Mouse (Mus musculus) midbrain, embryonic 14.5 days (tissue): ENCODE results near the gene Fam168b. TPM values are rescaled to one million over a fixed set of nuclear protein-coding genes. Genes with fewer than 3 reads are reported as not detected.

ENCODE experiments used
- ATAC-seq: fragments of 200-750 bp; cut with Nextera tagmentation; 2 replicates; pipeline ENCODE4 v1.8.0; 2017; ENCODE audit warnings: moderate number of reproducible peaks, moderate library complexity; ENCODE audit not compliant: low FRiP score, low TSS enrichment
- DNase-seq: peaks from one replicate; pipeline ENCODE4 v3.0.0-alpha.2; 2015
- H3K27ac ChIP-seq: fragments of 300-500 bp; sonication (generic); replicated peaks from 2 replicates; pipeline ENCODE4 v1.5.1; 2014; ENCODE audit warnings: mild to moderate bottlenecking, low read depth, low read length, moderate library complexity
- H3K27me3 ChIP-seq: fragments of 300-500 bp; sonication (generic); 2 replicates; pipeline ENCODE4 v1.6.1; 2014; ENCODE audit warnings: low read length, control low read depth, mixed read lengths; ENCODE audit not compliant: control insufficient read depth, insufficient read depth
- H3K36me3 ChIP-seq: fragments of 300-500 bp; sonication (generic); 2 replicates; pipeline ENCODE4 v1.6.1; 2014; ENCODE audit warnings: low read length, control low read depth; ENCODE audit not compliant: control insufficient read depth, insufficient read depth
- H3K4me1 ChIP-seq: fragments of 300-500 bp; sonication (generic); 2 replicates; pipeline ENCODE4 v1.6.1; 2014; ENCODE audit warnings: mild to moderate bottlenecking, antibody characterized with exemption, low read length, control low read depth; ENCODE audit not compliant: control insufficient read depth, insufficient read depth
- H3K4me2 ChIP-seq: fragments of 300-500 bp; sonication (generic); 2 replicates; pipeline ENCODE4 v1.6.1; 2014; ENCODE audit warnings: mild to moderate bottlenecking, low read length, moderate library complexity
- H3K4me3 ChIP-seq: fragments of 300-500 bp; sonication (generic); replicated peaks from 2 replicates; pipeline ENCODE4 v1.5.1; 2014; ENCODE audit warnings: low read depth, low read length
- H3K9ac ChIP-seq: fragments of 300-500 bp; sonication (generic); replicated peaks from 2 replicates; pipeline ENCODE4 v1.6.1; 2014; ENCODE audit warnings: mild to moderate bottlenecking, low read length, moderate library complexity
- H3K9me3 ChIP-seq: fragments of 300-500 bp; sonication (generic); 2 replicates; pipeline ENCODE4 v1.6.1; 2016; ENCODE audit warnings: low read length, control low read depth, mixed read lengths; ENCODE audit not compliant: control insufficient read depth
- WGBS: fragments of 180-500 bp; shearing (Covaris S2); extraction: QIAGEN DNeasy Blood & Tissue Kit; methylation state at CpG from one replicate; pipeline ENCODE4 v1.1.7; 2014; 5-methylcytosine and 5-hydroxymethylcytosine counted together
- polyA plus RNA-seq: library from polyadenylated mRNA; unstranded; fragments of >200 nt; fragmentation: Nextera tagmentation; extraction: Ambion mirVana; gene quantifications from 2 replicates; pipeline ENCODE4 v1.2.1, GENCODE M21; 2014

The Fam168b gene
- polyA plus RNA-seq, 1 experiment from 2014 or later, result 131 TPM

DNA sequence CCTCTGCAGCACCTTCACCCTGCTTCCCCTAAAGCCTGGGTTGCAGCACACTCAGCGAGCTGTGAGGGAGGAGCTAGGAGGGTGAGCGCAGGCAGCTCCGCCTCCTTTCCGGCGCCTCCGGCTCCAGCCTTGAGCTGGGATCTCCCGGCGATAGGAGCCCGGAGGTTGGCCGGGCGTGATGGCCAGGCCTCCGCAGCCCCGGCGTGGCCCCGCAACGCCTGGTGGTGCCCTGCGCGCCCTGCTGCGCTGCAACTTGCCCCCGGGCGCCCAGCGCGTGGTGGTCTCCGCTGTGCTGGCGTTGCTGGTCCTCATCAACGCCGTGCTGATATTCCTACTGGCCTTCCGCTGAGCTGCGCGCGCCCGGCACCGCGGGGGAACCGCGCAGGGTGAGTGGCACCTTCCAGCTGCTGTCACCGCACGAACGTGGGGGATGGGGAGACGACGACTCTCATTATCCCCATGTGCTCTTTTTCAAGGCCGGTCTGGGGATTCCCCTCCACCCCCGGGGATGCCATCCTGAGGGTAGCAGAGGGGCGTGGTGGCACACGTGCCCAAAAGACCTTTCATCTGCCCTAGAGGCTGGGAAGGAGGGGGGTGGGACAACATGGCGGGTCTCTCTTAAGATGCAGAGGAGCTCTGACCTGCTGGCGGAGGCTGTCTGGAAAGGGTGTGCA, 41.1 kb downstream of the Fam168b start:
- Histone ChIP-seq H3K36me3 (peaks cover 1% of the 10 kb centered on the region), H3K9ac (peak overlapping the region; percentile 81), H3K4me1 (peaks cover 21% of the 10 kb centered on the region), H3K27ac (peak overlapping the region; percentile 85), H3K27me3 (no peaks in the 10 kb centered on the region), H3K9me3 (no peaks in the 10 kb centered on the region), H3K4me3 (peak overlapping the region; percentile 68), H3K4me2 (peak overlapping the region; percentile 78)
- ATAC-seq, result peak; percentile 83
- under 1% methylated on average over 47 of the region's 47 CpGs for WGBS
- DNase-seq, result peak; percentile 87

DNA sequence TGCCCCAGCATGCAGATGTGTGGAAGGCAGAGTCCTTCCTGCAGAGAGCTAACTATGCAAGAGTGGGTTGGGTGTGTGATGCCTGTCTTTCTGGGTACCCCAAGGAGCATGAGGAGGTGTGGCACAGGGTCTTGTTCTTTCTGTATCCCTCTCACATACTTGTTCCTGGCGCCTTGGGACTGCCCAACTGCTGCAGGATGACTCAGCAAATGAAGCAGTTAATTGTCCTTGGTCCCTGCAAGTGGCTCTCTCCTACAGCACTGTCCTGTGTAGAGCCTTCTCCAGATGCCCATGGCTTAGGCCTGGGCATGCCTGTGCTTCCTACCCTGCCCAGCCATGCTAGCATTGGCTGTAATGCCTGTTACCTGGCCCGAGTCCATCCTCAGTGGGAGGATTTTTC, 43.7 kb downstream of the Fam168b start:
- no peak for DNase-seq
- Histone ChIP-seq H3K4me3 (no peak overlapping the region), H3K27me3 (no peaks in the 10 kb centered on the region), H3K4me1 (peaks cover 17% of the 10 kb centered on the region), H3K9me3 (no peaks in the 10 kb centered on the region), H3K36me3 (no peaks in the 10 kb centered on the region), H3K27ac (no peak overlapping the region), H3K4me2 (no peak overlapping the region), H3K9ac (no peak overlapping the region)
- WGBS, result 82% methylated on average over 2 of the region's 2 CpGs
- no peak for ATAC-seq

DNA sequence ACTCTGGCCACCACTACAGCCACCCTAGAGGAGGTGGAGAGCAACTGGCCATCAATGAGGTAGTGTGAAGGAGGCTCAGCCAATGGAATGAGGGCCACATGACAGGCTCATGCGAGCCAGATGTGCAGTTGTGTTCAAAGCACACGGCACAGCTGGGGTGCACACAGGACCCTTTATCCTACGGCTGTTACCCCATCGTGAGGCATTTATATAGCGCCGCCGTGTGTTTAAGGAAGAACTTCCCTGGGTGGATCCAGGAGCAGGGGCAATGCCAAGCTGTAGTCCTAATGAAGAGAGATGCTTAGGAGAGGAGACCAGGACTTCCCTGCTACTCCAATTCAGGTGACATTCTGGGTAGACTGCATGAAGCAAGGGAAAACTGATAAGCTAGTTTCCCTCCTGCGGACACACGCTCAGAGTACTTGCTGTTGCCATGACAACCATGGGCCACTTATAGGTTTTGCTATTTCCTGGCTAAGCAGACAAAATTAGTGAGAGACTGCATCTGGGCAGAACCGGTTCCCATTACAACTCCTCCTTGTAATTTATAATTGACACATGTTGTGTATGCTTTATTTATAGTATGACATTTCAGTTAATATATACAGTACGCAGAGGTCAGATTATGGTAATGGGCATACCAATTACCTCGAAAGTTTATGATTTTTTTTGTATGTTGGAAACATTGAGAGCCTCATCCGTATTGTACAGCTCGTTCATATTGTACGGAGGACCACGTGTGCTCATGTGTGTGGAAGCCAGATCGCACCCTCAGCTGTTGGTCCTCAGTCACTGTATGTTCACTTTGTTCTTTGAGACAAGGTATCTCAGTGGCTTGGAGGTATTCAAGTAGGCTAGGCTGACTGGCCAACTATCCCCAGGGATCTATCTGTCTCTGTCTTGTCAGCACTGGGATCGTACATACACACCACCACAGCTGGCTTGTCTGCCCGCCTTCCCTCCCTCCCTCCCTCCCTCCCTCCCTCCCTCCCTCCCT, 49.3 kb downstream of the Fam168b start:
- no peaks in the 10 kb centered on the region for H3K9me3 ChIP-seq
- no peak overlapping the region for H3K4me2 ChIP-seq
- 0 out of 2 replicates have a peak overlapping the region, but pooled peaks have one; percentile 17 for H3K27ac ChIP-seq
- no peaks in the 10 kb centered on the region for H3K36me3 ChIP-seq
- DNase-seq, result peak; percentile 86
- H3K4me1 ChIP-seq, result peaks cover 6% of the 10 kb centered on the region
- peak; percentile 46; the same call in 1 of the 2 replicates for ATAC-seq
- no peak overlapping the region for H3K9ac ChIP-seq
- no peak overlapping the region for H3K4me3 ChIP-seq
- no peaks in the 10 kb centered on the region for H3K27me3 ChIP-seq
- 75% methylated on average over 19 of the region's 19 CpGs for WGBS

DNA sequence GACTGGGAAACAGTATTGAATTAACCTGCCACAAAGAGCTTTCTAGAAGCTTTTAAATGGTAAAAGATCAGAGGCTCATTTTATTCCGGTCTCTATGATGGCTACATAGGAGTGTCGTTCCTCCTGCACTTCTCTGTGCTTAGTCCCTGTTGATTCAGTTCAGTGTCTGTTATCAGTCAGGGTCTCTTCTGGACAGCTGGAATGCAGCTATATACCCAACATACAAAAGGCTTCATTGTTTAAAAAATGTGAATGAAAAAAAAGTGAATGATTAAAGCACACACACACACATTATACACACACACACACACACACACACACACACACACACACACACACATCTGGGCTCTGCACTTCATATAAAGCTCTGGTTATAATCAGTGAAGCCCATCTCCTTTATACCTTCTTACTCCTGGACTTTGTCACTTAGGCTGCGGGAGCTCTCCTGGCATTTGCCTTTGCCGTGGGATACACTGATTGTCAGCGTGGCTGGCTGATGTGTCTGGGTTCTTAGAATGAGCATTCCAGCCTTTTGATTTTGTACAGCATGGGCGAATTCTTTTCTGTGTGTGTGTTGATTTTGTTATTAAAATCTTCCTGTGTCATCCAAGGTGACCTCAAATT, 59.2 kb downstream of the Fam168b start:
- Histone ChIP-seq H3K27ac (no peak overlapping the region), H3K4me3 (no peak overlapping the region), H3K4me1 (no peaks in the 10 kb centered on the region), H3K4me2 (no peak overlapping the region), H3K27me3 (no peaks in the 10 kb centered on the region), H3K9me3 (no peaks in the 10 kb centered on the region), H3K36me3 (no peaks in the 10 kb centered on the region), H3K9ac (no peak overlapping the region)
- WGBS, result 61% methylated on average over 6 of the region's 6 CpGs
- ATAC-seq (no peak), DNase-seq (no peak)

DNA sequence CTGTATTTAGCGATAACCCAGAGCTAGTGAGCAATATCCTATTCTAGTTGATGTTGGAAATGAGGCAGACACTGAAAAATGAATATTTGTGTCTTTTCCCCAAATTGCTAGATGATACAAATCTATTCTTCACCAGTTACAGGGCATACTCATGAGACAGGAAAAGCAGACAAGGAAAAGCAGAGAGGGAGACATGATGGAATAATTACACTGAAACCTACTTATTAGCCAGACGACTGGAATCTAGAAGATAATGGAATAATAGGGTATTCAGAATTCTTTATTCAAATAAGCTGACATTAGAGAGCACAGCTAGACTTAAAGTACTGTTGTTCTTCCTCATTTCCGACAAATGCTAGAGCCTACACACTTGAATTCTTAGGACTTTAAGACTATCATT, 67.0 kb downstream of the Fam168b start:
- Histone ChIP-seq H3K36me3 (no peaks in the 10 kb centered on the region), H3K4me1 (no peaks in the 10 kb centered on the region), H3K9ac (no peak overlapping the region), H3K4me3 (no peak overlapping the region), H3K27ac (no peak overlapping the region), H3K9me3 (peaks cover 8% of the 10 kb centered on the region; the same call in 1 of the 2 replicates), H3K4me2 (no peak overlapping the region), H3K27me3 (no peaks in the 10 kb centered on the region)
- DNase-seq (no peak), ATAC-seq (no peak)
- 93% methylated on average over 3 of the region's 3 CpGs for WGBS

DNA sequence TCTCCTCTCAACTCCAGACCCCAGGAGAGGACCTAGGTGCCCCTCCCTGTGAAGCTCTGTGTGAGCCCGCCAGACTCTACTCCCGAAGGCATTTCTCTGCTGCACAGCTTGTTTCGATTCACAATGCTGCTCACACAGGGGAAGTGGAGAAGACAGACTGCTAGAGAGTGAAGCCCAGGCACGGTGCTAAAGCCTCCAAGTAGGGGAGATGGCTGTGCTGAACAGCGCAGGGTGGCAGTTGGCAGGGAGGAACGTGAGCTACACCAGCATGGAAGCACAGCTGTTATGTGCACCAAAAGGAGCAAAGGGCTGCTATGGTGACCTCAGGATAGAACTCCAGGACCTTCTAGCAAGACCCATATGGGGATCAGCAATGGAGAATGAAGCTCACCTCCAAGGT, 74.0 kb downstream of the Fam168b start:
- Histone ChIP-seq H3K9me3 (no peaks in the 10 kb centered on the region), H3K27ac (no peak overlapping the region), H3K27me3 (no peaks in the 10 kb centered on the region), H3K4me3 (no peak overlapping the region), H3K4me1 (no peaks in the 10 kb centered on the region), H3K4me2 (no peak overlapping the region), H3K36me3 (no peaks in the 10 kb centered on the region), H3K9ac (no peak overlapping the region)
- DNase-seq, result no peak
- ATAC-seq, result no peak; the same call in 1 of the 2 replicates
- WGBS, result 73% methylated on average over 6 of the region's 6 CpGs

DNA sequence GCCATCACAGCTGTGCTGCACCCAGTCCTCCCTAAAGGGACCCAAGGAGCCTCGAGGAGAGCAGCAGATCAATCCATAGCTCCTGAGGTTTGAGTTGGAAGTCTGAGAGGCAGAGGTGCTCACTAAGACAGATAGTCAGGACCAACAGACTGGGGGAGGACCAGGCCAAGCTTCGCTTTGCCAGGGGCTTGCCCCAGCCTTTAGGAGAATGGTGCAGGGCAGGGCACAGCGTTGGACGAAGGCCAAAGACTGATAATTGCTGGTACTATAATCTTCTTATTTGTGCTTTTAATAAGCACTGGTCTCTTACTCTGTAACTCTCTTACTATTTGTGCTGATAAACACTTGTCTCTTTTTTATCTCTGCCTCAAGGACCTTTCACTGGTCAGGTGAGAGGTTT, 75.0 kb downstream of the Fam168b start:
- no peak overlapping the region for H3K9ac ChIP-seq
- no peak overlapping the region for H3K4me3 ChIP-seq
- no peak overlapping the region for H3K4me2 ChIP-seq
- ATAC-seq (no peak), DNase-seq (no peak)
- H3K27me3 ChIP-seq, result no peaks in the 10 kb centered on the region
- 76% methylated on average over 4 of the region's 4 CpGs for WGBS
- H3K4me1 ChIP-seq, result no peaks in the 10 kb centered on the region
- H3K9me3 ChIP-seq, result no peaks in the 10 kb centered on the region
- no peak overlapping the region for H3K27ac ChIP-seq
- H3K36me3 ChIP-seq, result no peaks in the 10 kb centered on the region

DNA sequence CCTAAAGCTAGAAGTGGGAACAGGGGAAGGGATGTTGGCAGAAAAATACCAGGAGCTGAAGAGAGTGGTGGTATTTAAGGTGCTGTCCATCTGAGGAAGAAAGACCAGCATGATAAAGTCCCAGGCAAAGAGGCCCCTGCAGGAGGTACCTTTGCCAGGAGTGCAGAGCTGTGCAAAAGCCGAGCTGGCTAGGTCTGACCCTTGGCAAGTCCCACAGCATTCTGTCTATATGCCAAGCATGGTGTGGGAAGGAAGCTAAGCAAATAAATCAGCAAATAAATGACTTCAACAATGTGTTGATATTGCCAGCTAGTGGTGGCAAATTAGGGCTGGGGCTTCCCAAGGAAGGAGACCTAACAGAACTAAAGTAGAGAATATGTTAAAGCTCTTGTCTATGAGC, 76.0 kb downstream of the Fam168b start:
- Histone ChIP-seq H3K9me3 (no peaks in the 10 kb centered on the region), H3K27me3 (no peaks in the 10 kb centered on the region), H3K4me1 (no peaks in the 10 kb centered on the region), H3K9ac (no peak overlapping the region), H3K4me2 (no peak overlapping the region), H3K36me3 (no peaks in the 10 kb centered on the region), H3K27ac (no peak overlapping the region), H3K4me3 (no peak overlapping the region)
- ATAC-seq (no peak), DNase-seq (no peak)
- 63% methylated on average over 1 of the region's 1 CpGs for WGBS
